In the genomic region with DNA sequence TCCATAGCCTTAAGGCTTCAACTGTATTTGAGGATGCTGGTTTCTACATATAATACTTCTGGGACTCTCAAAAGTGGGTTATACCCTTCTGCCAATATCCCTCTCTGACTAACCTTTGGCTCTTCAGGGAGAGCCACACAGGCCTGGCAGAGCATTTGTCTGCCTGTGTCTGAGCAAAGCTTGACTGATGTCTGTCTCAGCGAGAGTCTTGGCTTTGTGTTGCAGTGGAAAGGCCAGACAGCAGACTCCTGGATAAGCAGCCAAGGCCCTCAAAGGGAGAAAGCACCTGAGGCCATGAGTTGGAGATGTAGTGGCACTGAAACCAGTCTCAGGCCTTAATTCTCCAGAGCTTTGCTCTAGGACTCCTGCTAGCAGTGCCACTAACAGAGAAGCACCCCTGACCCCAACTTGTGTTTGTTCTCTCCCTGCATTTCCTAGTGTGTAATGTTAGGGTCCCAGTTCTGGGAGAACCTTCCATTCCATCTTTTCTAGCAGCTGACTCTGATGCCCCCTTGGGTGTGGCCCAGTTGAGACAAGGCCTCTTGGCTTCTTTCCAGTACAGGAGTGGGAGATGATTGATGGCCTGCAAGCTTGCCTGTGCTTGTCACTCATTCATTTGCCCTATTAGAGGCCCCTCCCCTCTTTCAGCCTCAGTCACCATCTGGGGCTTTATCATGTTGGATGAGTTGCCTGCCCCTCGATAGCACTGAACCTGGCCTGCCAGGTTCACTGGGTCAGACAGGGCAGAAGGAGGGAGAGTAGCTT, we compare ENCODE assay signal across 10 mouse cellular contexts. TPM values are rescaled to one million over a fixed set of nuclear protein-coding genes. Genes with fewer than 3 reads are reported as not detected.
DNase-seq lines count a peak whose midpoint lies in the region; ATAC-seq and TF ChIP-seq lines count a peak whose summit lies in the region.
"Had no signal": no experiment of that assay in that cellular context is flagged by ENCODE, and none has a peak within 500 bp of the region (broad histone marks: within the 10 kb centered on the region; RNA-seq: fewer than 3 reads in every experiment).

No protein-coding gene starts in this region.

- peaks cover 9% of the 10 kb centered on the region for H3K36me3 ChIP-seq in heart, embryonic 14.5 days (ENCODE audit: control insufficient read depth, insufficient read depth, low read length)
- H3K36me3 ChIP-seq in hindbrain, embryonic 10.5 days: peaks cover 34% of the 10 kb centered on the region
- H3K36me3 ChIP-seq in midbrain, embryonic 16.5 days (ENCODE audit: control insufficient read depth, insufficient read depth, low read length): 0 out of 2 replicates have a peak, but pooled peaks cover 5% of the 10 kb centered on the region

- no peaks in the 10 kb centered on the region for H3K9me3 ChIP-seq in heart, embryonic 14.5 days (ENCODE audit: control insufficient read depth, low read length)
- H3K9me3 ChIP-seq in hindbrain, embryonic 10.5 days: no peaks in the 10 kb centered on the region; the same call in 1 of the 2 replicates
- H3K9me3 ChIP-seq in midbrain, embryonic 16.5 days (replicated peaks; ENCODE audit: control insufficient read depth, low read length, poor library complexity, severe bottlenecking): no peaks in the 10 kb centered on the region

- no peak for DNase-seq in heart, adult 18-20 months
- peak; percentile 30 to 48 for DNase-seq in cerebellum, adult 18-20 months
- DNase-seq in hindbrain, embryonic 10.5 days (ENCODE audit: low spot score): no peak
- no peak for DNase-seq in gastrocnemius, postnatal 25 days
- DNase-seq in layer of hippocampus, adult 2 months (ENCODE audit: low spot score in 2 of 2): no peak
- no peak for DNase-seq in urinary bladder, postnatal 4 days (ENCODE audit: low spot score in 2 of 2)
- DNase-seq: kidney, adult 11 months had no signal

- ATAC-seq in heart, embryonic 14.5 days (ENCODE audit: insufficient number of reproducible peaks, insufficient read depth, low FRiP score, low read depth): no peak
- no peak for ATAC-seq in midbrain, embryonic 16.5 days

- peaks cover 5% of the 10 kb centered on the region in 2 experiments; a peak in 2 of 4 replicates for H3K4me1 ChIP-seq in heart, embryonic 14.5 days (ENCODE audit: control insufficient read depth in 2 of 2, insufficient read depth in 2 of 2, low read length in 2 of 2)
- H3K4me1 ChIP-seq in hindbrain, embryonic 10.5 days (replicated peaks): peaks cover 22% of the 10 kb centered on the region
- peaks cover 31% of the 10 kb centered on the region for H3K4me1 ChIP-seq in midbrain, embryonic 16.5 days (ENCODE audit: control insufficient read depth, insufficient read depth, low read length)

- WGBS in heart, embryonic 14.5 days: 38% methylated on average over 2 of the region's 2 CpGs
- 48% methylated on average over 2 of the region's 2 CpGs for WGBS in hindbrain, embryonic 10.5 days
- WGBS in midbrain, embryonic 16.5 days: 26% methylated on average over 2 of the region's 2 CpGs

- H3K9ac ChIP-seq in heart, embryonic 14.5 days (ENCODE audit: low read length): no peak overlapping the region
- H3K9ac ChIP-seq in midbrain, embryonic 16.5 days (ENCODE audit: low read depth, low read length): peak overlapping the region; percentile 73

- H3K27ac ChIP-seq in heart, embryonic 14.5 days (replicated peaks in 1 of 2; ENCODE audit: control insufficient read depth in 1 of 2, insufficient read depth in 1 of 2, low read depth in 2 of 2, low read length in 2 of 2): no peak overlapping the region
- H3K27ac ChIP-seq in hindbrain, embryonic 10.5 days: peak overlapping the region; percentile 95
- peak overlapping the region; percentile 89 for H3K27ac ChIP-seq in midbrain, embryonic 16.5 days (ENCODE audit: low read length)
- no peak overlapping the region for H3K27ac ChIP-seq in layer of hippocampus, adult 2 months

- H3K4me2 ChIP-seq in heart, embryonic 14.5 days (ENCODE audit: low read length): peak overlapping the region; percentile 71; the same call in 1 of the 2 replicates
- peak overlapping the region; percentile 84 for H3K4me2 ChIP-seq in midbrain, embryonic 16.5 days (ENCODE audit: low read length)

- TF ChIP-seq CTCF in layer of hippocampus, adult 2 months (conservative IDR thresholded peaks at IDR 0.05): no peak

- no peaks in the 10 kb centered on the region for H3K27me3 ChIP-seq in heart, embryonic 14.5 days (ENCODE audit: control insufficient read depth, insufficient read depth, low read length)
- H3K27me3 ChIP-seq in hindbrain, embryonic 10.5 days (ENCODE audit: insufficient read depth, poor library complexity, severe bottlenecking): no peaks in the 10 kb centered on the region
- no peaks in the 10 kb centered on the region for H3K27me3 ChIP-seq in midbrain, embryonic 16.5 days (ENCODE audit: control insufficient read depth, insufficient read depth, low read depth, low read length)
- H3K27me3 ChIP-seq: CH12.LX had no signal

- no peak overlapping the region for H3K4me3 ChIP-seq in heart, embryonic 14.5 days (ENCODE audit: control insufficient read depth in 1 of 2, insufficient read depth in 1 of 2, low read depth in 1 of 2, low read length in 2 of 2)
- H3K4me3 ChIP-seq in hindbrain, embryonic 10.5 days: peak overlapping the region; percentile 62
- H3K4me3 ChIP-seq in midbrain, embryonic 16.5 days (ENCODE audit: low read depth, low read length): peak overlapping the region; percentile 54
- no peak overlapping the region; the same call in 1 of the 2 replicates for H3K4me3 ChIP-seq in layer of hippocampus, adult 2 months

RNA-seq across cellular contexts. Expression of a gene that starts 1.5 kb away (rescaled TPM):
- polyA plus RNA-seq in heart, embryonic 14.5 days (2014; fragmentation: Nextera tagmentation; extraction: Ambion mirVana): 3.3 and 5.4 TPM in 2 replicates
- total RNA-seq in heart, adult 18-20 months (2021): under 1 TPM; 0.40 to 0.93 TPM
- polyA plus RNA-seq in hindbrain, embryonic 10.5 days (2016; fragmentation: Nextera tagmentation; extraction: Ambion mirVana): 21.2 and 26.6 TPM in 2 replicates
- polyA plus RNA-seq in midbrain, embryonic 16.5 days (2015; fragmentation: Nextera tagmentation; extraction: Ambion mirVana): 63.9 and 68.4 TPM in 2 replicates
- total RNA-seq in gastrocnemius, postnatal 25 days (2021): under 1 TPM; 0.46 to 0.94 TPM
- 10 to 100 TPM; 31.5 to 32.0 TPM for total RNA-seq in layer of hippocampus, adult 2 months (2021)

RNA-seq across cellular contexts. Expression of a gene that starts 17.5 kb away (rescaled TPM):
- 40.2 and 43.2 TPM in 2 replicates for polyA plus RNA-seq in heart, embryonic 14.5 days (2014; fragmentation: Nextera tagmentation; extraction: Ambion mirVana)
- 10 to 100 TPM; 23.9 to 27.7 TPM for total RNA-seq in heart, adult 18-20 months (2021)
- 66.4 and 67.8 TPM in 2 replicates for polyA plus RNA-seq in hindbrain, embryonic 10.5 days (2016; fragmentation: Nextera tagmentation; extraction: Ambion mirVana)
- 61.9 and 62.3 TPM in 2 replicates for polyA plus RNA-seq in midbrain, embryonic 16.5 days (2015; fragmentation: Nextera tagmentation; extraction: Ambion mirVana)
- 10 to 100 TPM; 20.5 to 22.5 TPM for total RNA-seq in gastrocnemius, postnatal 25 days (2021)
- total RNA-seq in layer of hippocampus, adult 2 months (2021): 10 to 100 TPM; 28.1 to 33.7 TPM

RNA-seq across cellular contexts. Expression of a gene that starts 23.1 kb away (rescaled TPM):
- 102 and 103 TPM in 2 replicates for polyA plus RNA-seq in heart, embryonic 14.5 days (2014; fragmentation: Nextera tagmentation; extraction: Ambion mirVana)
- 10 to 100 TPM; 26.8 to 29.0 TPM for total RNA-seq in heart, adult 18-20 months (2021)
- 113 and 120 TPM in 2 replicates for polyA plus RNA-seq in hindbrain, embryonic 10.5 days (2016; fragmentation: Nextera tagmentation; extraction: Ambion mirVana)
- polyA plus RNA-seq in midbrain, embryonic 16.5 days (2015; fragmentation: Nextera tagmentation; extraction: Ambion mirVana): 63.2 and 68.7 TPM in 2 replicates
- 10 to 100 TPM; 32.2 to 36.5 TPM for total RNA-seq in gastrocnemius, postnatal 25 days (2021)
- 10 to 100 TPM; 23.3 to 27.3 TPM for total RNA-seq in layer of hippocampus, adult 2 months (2021)

RNA-seq across cellular contexts. Expression of a gene that starts 25.6 kb away (rescaled TPM):
- polyA plus RNA-seq in heart, embryonic 14.5 days (2014; fragmentation: Nextera tagmentation; extraction: Ambion mirVana): 120 and 130 TPM in 2 replicates
- 10 to 100 TPM; 50.9 to 66.5 TPM for total RNA-seq in heart, adult 18-20 months (2021)
- polyA plus RNA-seq in hindbrain, embryonic 10.5 days (2016; fragmentation: Nextera tagmentation; extraction: Ambion mirVana): 331 and 436 TPM in 2 replicates
- polyA plus RNA-seq in midbrain, embryonic 16.5 days (2015; fragmentation: Nextera tagmentation; extraction: Ambion mirVana): 1,108 and 1,139 TPM in 2 replicates
- total RNA-seq in gastrocnemius, postnatal 25 days (2021): 10 to 100 TPM; 28.2 to 42.7 TPM
- 100 to 1,000 TPM; 620 to 624 TPM for total RNA-seq in layer of hippocampus, adult 2 months (2021)

RNA-seq across cellular contexts. Expression of a gene that starts 33.5 kb away (rescaled TPM):
- polyA plus RNA-seq in heart, embryonic 14.5 days (2014; fragmentation: Nextera tagmentation; extraction: Ambion mirVana): 110 and 118 TPM in 2 replicates
- total RNA-seq in heart, adult 18-20 months (2021): 100 to 1,000 TPM; 130 to 139 TPM
- 103 and 112 TPM in 2 replicates for polyA plus RNA-seq in hindbrain, embryonic 10.5 days (2016; fragmentation: Nextera tagmentation; extraction: Ambion mirVana)
- polyA plus RNA-seq in midbrain, embryonic 16.5 days (2015; fragmentation: Nextera tagmentation; extraction: Ambion mirVana): 317 and 348 TPM in 2 replicates
- total RNA-seq in gastrocnemius, postnatal 25 days (2021): 10 to 100 TPM; 70.9 to 94.0 TPM
- 100 to 1,000 TPM; 306 to 330 TPM for total RNA-seq in layer of hippocampus, adult 2 months (2021)

Comparison
In these comparisons a context has a peak if more than half of its experiments do, and no peak if none do; other contexts are left out.
1. H3K27ac ChIP-seq: peak in hindbrain, embryonic 10.5 days (single experiment) and midbrain, embryonic 16.5 days (single experiment); none in heart, embryonic 14.5 days (0 of 2) and layer of hippocampus, adult 2 months (single experiment).
2. H3K4me3 ChIP-seq: peak in hindbrain, embryonic 10.5 days (single experiment) and midbrain, embryonic 16.5 days (single experiment); none in heart, embryonic 14.5 days (0 of 2) and layer of hippocampus, adult 2 months (single experiment).
3. DNase-seq: peak in cerebellum, adult 18-20 months (2 of 2); none in heart, adult 18-20 months (0 of 2), hindbrain, embryonic 10.5 days (single experiment), gastrocnemius, postnatal 25 days (single experiment), layer of hippocampus, adult 2 months (0 of 2) and urinary bladder, postnatal 4 days (0 of 2).
4. RNA of a gene that starts 1.5 kb away (total RNA-seq): 31.5 to 32.0 TPM in layer of hippocampus, adult 2 months; 0.46 to 0.94 TPM in gastrocnemius, postnatal 25 days and 0.40 to 0.93 TPM in heart, adult 18-20 months; every median in the first group is over 10 times any median in the second.